Mouse (Mus musculus) monocyte, adult 5-6 weeks (primary cell): ENCODE results near the gene Unc5a. TPM values are rescaled to one million over a fixed set of nuclear protein-coding genes. Genes with fewer than 3 reads are reported as not detected.

ENCODE experiments used
- ATAC-seq: fragments of 153-309, 156-312 bp; replicated peaks from 2 replicates; pipeline ENCODE4 v1.8.0; 2017; ENCODE audit warnings: mild to moderate bottlenecking; ENCODE audit not compliant: low TSS enrichment, insufficient number of reproducible peaks, severe bottlenecking, poor library complexity, low FRiP score
- total RNA-seq: library from RNA; stranded (forward); fragments of 200-1000, 200-491, 200-594 nt; gene quantifications from 3 replicates; pipeline ENCODE4 v1.2.3, GENCODE M21; 2017

Gene Unc5a
- total RNA-seq: 3.3 to 6.8 TPM in 2 of 3 replicates, not detected in the other

- ATAC-seq: no peak
Measured at GRCm38 (mm10) chr13:54948531-54949493, at the start of gene Unc5a. TSS of gene Unc5a (plus strand) at chr13:54949411.

GRCm38 (mm10) chr13:54912053-54912452, 37.2 kb upstream of the Unc5a start:
- no peak for ATAC-seq

- ATAC-seq: no peak
Measured at GRCm38 (mm10) chr13:54912894-54913621, 36.2 kb upstream of the Unc5a start.

- no peak for ATAC-seq
Measured at GRCm38 (mm10) chr13:54916644-54917043, 32.6 kb upstream of the Unc5a start.

GRCm38 (mm10) chr13:54918910-54919309, 30.3 kb upstream of the Unc5a start:
- no peak for ATAC-seq

GRCm38 (mm10) chr13:54919666-54920065, 29.5 kb upstream of the Unc5a start:
- ATAC-seq: no peak

GRCm38 (mm10) chr13:54921700-54922099, 27.5 kb upstream of the Unc5a start:
- no peak for ATAC-seq

- no peak for ATAC-seq
Measured at GRCm38 (mm10) chr13:54923705-54924104, 25.5 kb upstream of the Unc5a start.

GRCm38 (mm10) chr13:54925466-54925865, 23.7 kb upstream of the Unc5a start:
- no peak for ATAC-seq

- no peak for ATAC-seq
Measured at GRCm38 (mm10) chr13:54926654-54927053, 22.6 kb upstream of the Unc5a start.

GRCm38 (mm10) chr13:54930123-54930522, 19.1 kb upstream of the Unc5a start:
- ATAC-seq: no peak

GRCm38 (mm10) chr13:54934873-54935272, 14.3 kb upstream of the Unc5a start:
- no peak for ATAC-seq

- no peak for ATAC-seq
Measured at GRCm38 (mm10) chr13:54936173-54936572, 13.0 kb upstream of the Unc5a start.

- ATAC-seq: no peak
Measured at GRCm38 (mm10) chr13:54937885-54938284, 11.3 kb upstream of the Unc5a start.

GRCm38 (mm10) chr13:54938493-54938892, 10.7 kb upstream of the Unc5a start:
- ATAC-seq: no peak

GRCm38 (mm10) chr13:54944411-54945157, 4.6 kb upstream of the Unc5a start:
- ATAC-seq: no peak

- ATAC-seq: no peak
Measured at GRCm38 (mm10) chr13:54945332-54945731, 3.9 kb upstream of the Unc5a start.

GRCm38 (mm10) chr13:54946406-54946805, 2.8 kb upstream of the Unc5a start:
- ATAC-seq: no peak

GRCm38 (mm10) chr13:54949592-54949991, 381 bp downstream of the Unc5a start:
- no peak for ATAC-seq
